Mouse (Mus musculus): ENCODE measurements around the gene BC005561.
"Not testable (repeated sequence)": the region's sequence is repeated elsewhere in the genome, so short reads cannot be mapped to it uniquely, and the experiment has no call there.

The BC005561 gene

GRCm38 (mm10) chr5:104508195-104508891 lies at the start of gene BC005561:
Gene BC005561, plus strand, starts transcription at chr5:104508352.
- DNase-seq = peak; percentile 85

- peak; percentile 68 for DNase-seq
Measured at GRCm38 (mm10) chr5:104458832-104459705, 49.1 kb upstream of the BC005561 start, which contains the start of gene Pkd2. Gene Pkd2, plus strand, starts transcription at chr5:104459450.

- DNase-seq = peak; percentile 11
Measured at GRCm38 (mm10) chr5:104459706-104460455, 48.3 kb upstream of the BC005561 start.

GRCm38 (mm10) chr5:104460456-104460838 lies 47.7 kb upstream of the BC005561 start:
- DNase-seq = no peak

GRCm38 (mm10) chr5:104460856-104461255 lies 47.3 kb upstream of the BC005561 start:
- no peak for DNase-seq

- DNase-seq = no peak
Measured at GRCm38 (mm10) chr5:104465279-104465678, 42.9 kb upstream of the BC005561 start.

- no peak for DNase-seq
Measured at GRCm38 (mm10) chr5:104465731-104466130, 42.4 kb upstream of the BC005561 start.

GRCm38 (mm10) chr5:104466816-104467215 lies 41.3 kb upstream of the BC005561 start:
- no peak for DNase-seq

GRCm38 (mm10) chr5:104468586-104468985 lies 39.6 kb upstream of the BC005561 start:
- no peak for DNase-seq

GRCm38 (mm10) chr5:104470981-104471391 lies 37.2 kb upstream of the BC005561 start:
- DNase-seq = no peak

GRCm38 (mm10) chr5:104472371-104472770 lies 35.8 kb upstream of the BC005561 start:
- no peak for DNase-seq

GRCm38 (mm10) chr5:104480367-104480766 lies 27.8 kb upstream of the BC005561 start:
- DNase-seq = no peak

GRCm38 (mm10) chr5:104482856-104483255 lies 25.3 kb upstream of the BC005561 start:
- no peak for DNase-seq

- DNase-seq = no peak
Measured at GRCm38 (mm10) chr5:104491561-104491960, 16.6 kb upstream of the BC005561 start.

- DNase-seq = no peak
Measured at GRCm38 (mm10) chr5:104504883-104505282, 3.3 kb upstream of the BC005561 start.

- DNase-seq = no peak
Measured at GRCm38 (mm10) chr5:104507829-104508194, 340 bp upstream of the BC005561 start.

- DNase-seq = no peak
Measured at GRCm38 (mm10) chr5:104511211-104511610, 3.1 kb downstream of the BC005561 start.

- no peak for DNase-seq
Measured at GRCm38 (mm10) chr5:104538612-104539011, 30.5 kb downstream of the BC005561 start.

- DNase-seq = no peak
Measured at GRCm38 (mm10) chr5:104539331-104539730, 31.2 kb downstream of the BC005561 start.

- DNase-seq = not testable (repeated sequence)
Measured at GRCm38 (mm10) chr5:104568079-104568478, 59.9 kb downstream of the BC005561 start.

GRCm38 (mm10) chr5:104570766-104571165 lies 62.6 kb downstream of the BC005561 start:
- no peak for DNase-seq

GRCm38 (mm10) chr5:104571282-104571921 lies 63.2 kb downstream of the BC005561 start:
- peak; percentile 76 for DNase-seq

All from liver (tissue).